Mouse (Mus musculus): ENCODE results near the gene Kxd1. TPM values are rescaled to one million over a fixed set of nuclear protein-coding genes. Genes with fewer than 3 reads are reported as not detected.
A peak's percentile ranks its signal among the peaks of the same experiment; 100 is the strongest.

Kxd1 gene
- polyA plus RNA-seq, 1 experiment from 2014 or later = 47.1 TPM

DNA sequence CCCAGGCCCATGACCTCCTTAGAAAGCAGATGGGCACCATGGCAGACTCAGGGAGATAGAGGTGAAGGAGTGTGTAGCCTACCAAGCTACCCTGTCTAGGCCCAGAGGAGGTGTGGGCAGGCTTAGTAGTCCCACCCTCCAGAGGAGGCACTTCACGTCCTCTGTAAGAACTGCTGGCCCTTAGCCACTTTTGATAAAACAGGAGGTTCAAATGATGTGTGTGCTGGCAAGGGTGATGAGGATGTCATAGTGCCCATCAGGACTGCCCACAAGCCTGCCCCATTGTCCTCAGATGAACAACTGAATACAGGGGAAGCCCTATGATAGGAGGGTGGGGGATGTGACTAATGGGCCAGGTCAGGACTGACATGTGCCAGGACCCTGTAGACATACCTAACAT, 25.1 kb upstream of the Kxd1 start:
- H3K4me3 ChIP-seq (ENCODE audit: low read depth, low read length) = no peak overlapping the region
- ATAC-seq (ENCODE audit: low FRiP score, low TSS enrichment) (0 out of 2 replicates have a peak, but pooled peaks have one; percentile 25), DNase-seq (ENCODE audit: low spot score) (no peak)
- H3K27ac ChIP-seq (replicated peaks) = no peak overlapping the region; the same call in 1 of the 2 replicates
- peaks cover 8% of the 10 kb centered on the region for H3K4me1 ChIP-seq (replicated peaks; ENCODE audit: control insufficient read depth, insufficient read depth)
- WGBS = 4% methylated on average over 1 of the region's 1 CpGs
- no peak for TF ChIP-seq CTCF (IDR thresholded peaks at IDR 0.05; ENCODE audit: low read depth)
- TF ChIP-seq EP300 (optimal IDR thresholded peaks at IDR 0.05) = no peak
- H3K36me3 ChIP-seq (ENCODE audit: control insufficient read depth, insufficient read depth, low read length) = peaks cover 2% of the 10 kb centered on the region; the same call in 1 of the 2 replicates
- H3K4me2 ChIP-seq (replicated peaks; ENCODE audit: low read depth) = no peak overlapping the region
- no peak overlapping the region for H3K9ac ChIP-seq (ENCODE audit: low read length)
- no peaks in the 10 kb centered on the region for H3K27me3 ChIP-seq (ENCODE audit: control insufficient read depth, insufficient read depth, low read length)
- no peaks in the 10 kb centered on the region for H3K9me3 ChIP-seq (ENCODE audit: control insufficient read depth, low read length)

DNA sequence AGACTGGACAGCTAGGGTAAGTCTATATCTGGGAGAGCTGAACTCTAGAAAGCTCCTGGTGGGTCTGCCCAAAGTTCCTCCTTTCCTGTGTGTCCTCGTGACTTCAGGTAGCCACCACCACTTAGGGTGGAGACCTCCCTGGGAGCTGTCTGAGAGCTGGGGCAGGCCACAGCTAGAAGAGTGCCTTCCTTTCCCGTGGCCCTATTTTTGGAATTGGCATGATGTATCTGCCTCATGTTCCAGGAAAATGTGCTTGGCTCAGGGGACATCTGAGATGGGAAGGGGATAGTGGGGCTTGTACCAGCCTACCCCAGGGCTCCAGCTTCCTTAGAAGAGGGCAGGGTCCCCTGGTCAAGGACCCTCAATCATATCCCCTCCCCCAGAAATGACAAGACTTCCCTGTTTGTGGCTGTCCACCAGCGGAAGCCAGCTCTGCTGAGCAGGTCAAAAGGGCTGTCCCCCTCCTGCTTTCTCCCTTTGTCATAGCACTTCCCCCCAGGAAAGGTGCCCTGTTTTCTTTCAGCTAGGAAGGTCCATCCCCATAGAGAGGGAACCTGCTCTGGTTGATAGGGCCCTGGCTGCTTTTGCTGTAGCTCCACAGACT, 23.9 kb upstream of the Kxd1 start:
- H3K4me3 ChIP-seq (ENCODE audit: low read depth, low read length) = no peak overlapping the region
- WGBS = 52% methylated on average over 3 of the region's 3 CpGs
- no peaks in the 10 kb centered on the region for H3K27me3 ChIP-seq (ENCODE audit: control insufficient read depth, insufficient read depth, low read length)
- no peak for ATAC-seq (ENCODE audit: low FRiP score, low TSS enrichment)
- no peak for TF ChIP-seq EP300 (optimal IDR thresholded peaks at IDR 0.05)
- TF ChIP-seq CTCF (IDR thresholded peaks at IDR 0.05; ENCODE audit: low read depth) = no peak
- 0 out of 2 replicates have a peak overlapping the region, but pooled peaks have one; percentile 40 for H3K27ac ChIP-seq (replicated peaks)
- no peaks in the 10 kb centered on the region; the same call in 1 of the 2 replicates for H3K36me3 ChIP-seq (ENCODE audit: control insufficient read depth, insufficient read depth, low read length)
- H3K9ac ChIP-seq (ENCODE audit: low read length) = no peak overlapping the region
- no peaks in the 10 kb centered on the region for H3K9me3 ChIP-seq (ENCODE audit: control insufficient read depth, low read length)
- DNase-seq (ENCODE audit: low spot score) = no peak
- H3K4me1 ChIP-seq (replicated peaks; ENCODE audit: control insufficient read depth, insufficient read depth) = peaks cover 8% of the 10 kb centered on the region
- no peak overlapping the region for H3K4me2 ChIP-seq (replicated peaks; ENCODE audit: low read depth)

DNA sequence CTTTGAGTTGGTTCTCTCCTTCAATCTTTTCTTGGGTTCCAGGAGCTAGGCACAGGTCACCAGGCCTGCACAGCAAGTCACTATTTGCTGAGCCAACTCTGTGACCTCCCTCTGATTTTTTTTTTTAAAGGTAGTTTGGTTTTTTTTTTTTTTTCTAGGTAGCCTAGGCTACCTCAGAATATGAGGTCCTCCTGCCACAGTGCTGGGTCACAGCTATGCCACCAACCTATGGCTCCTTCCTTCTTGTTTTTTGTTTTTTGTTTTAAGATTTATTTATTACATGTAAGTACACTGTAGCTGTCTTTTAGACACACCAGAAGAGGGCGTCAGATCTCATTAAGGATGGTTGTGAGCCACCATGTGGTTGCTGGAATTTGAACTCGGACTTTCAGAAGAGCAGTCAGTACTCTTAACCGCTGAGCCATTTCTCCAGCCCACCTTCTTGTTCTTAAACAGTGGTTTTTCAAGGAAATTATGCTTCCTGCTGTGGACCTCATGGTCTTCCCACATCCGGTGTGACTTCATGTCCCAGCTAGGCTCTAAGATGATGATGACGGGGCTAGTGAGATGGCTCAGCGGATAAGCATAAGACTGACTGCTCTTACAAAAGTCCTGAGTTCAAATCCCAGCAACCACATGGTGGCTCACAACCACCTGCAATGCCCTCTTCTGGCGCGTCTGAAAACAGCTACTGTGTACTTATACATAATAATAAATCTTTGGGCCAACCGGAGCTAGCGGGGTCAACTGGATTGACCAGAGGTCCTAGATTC, 21.8 kb upstream of the Kxd1 start:
- no peaks in the 10 kb centered on the region for H3K9me3 ChIP-seq (ENCODE audit: control insufficient read depth, low read length)
- H3K27me3 ChIP-seq (ENCODE audit: control insufficient read depth, insufficient read depth, low read length) = no peaks in the 10 kb centered on the region
- no peak for DNase-seq (ENCODE audit: low spot score)
- ATAC-seq (ENCODE audit: low FRiP score, low TSS enrichment) = no peak
- H3K4me2 ChIP-seq (replicated peaks; ENCODE audit: low read depth) = no peak overlapping the region
- no peak overlapping the region for H3K4me3 ChIP-seq (ENCODE audit: low read depth, low read length)
- peaks cover 8% of the 10 kb centered on the region for H3K4me1 ChIP-seq (replicated peaks; ENCODE audit: control insufficient read depth, insufficient read depth)
- H3K9ac ChIP-seq (ENCODE audit: low read length) = no peak overlapping the region
- WGBS = 89% methylated on average over 10 of the region's 10 CpGs
- no peaks in the 10 kb centered on the region; the same call in 1 of the 2 replicates for H3K36me3 ChIP-seq (ENCODE audit: control insufficient read depth, insufficient read depth, low read length)
- TF ChIP-seq EP300 (optimal IDR thresholded peaks at IDR 0.05) (no peak), CTCF (IDR thresholded peaks at IDR 0.05; ENCODE audit: low read depth) (peak; percentile 29; the same call in 1 of the 2 replicates)
- H3K27ac ChIP-seq (replicated peaks) = no peak overlapping the region

DNA sequence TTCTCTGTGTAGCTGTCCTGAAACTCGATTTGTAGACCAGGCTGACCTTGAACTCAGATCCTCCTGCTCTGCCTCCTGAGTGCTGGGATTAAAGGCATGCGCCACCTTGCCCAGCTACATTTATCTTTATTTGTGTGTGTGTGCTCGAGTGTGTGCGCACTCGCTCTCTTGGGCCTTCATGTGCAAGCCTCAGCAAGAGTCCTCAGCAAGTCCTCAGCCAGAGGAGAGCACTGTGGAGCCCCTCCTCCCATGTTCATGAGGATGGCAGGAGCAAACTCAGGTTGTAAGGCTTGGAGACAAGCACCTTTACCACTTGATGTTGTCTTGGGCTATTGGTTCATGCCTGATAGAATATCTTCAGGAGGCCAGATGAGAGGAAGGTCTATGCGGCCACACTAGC, 20.0 kb upstream of the Kxd1 start:
- Histone ChIP-seq H3K4me3 (ENCODE audit: low read depth, low read length) (no peak overlapping the region), H3K4me2 (replicated peaks; ENCODE audit: low read depth) (no peak overlapping the region), H3K27ac (replicated peaks) (no peak overlapping the region), H3K9ac (ENCODE audit: low read length) (no peak overlapping the region), H3K9me3 (ENCODE audit: control insufficient read depth, low read length) (no peaks in the 10 kb centered on the region), H3K36me3 (ENCODE audit: control insufficient read depth, insufficient read depth, low read length) (no peaks in the 10 kb centered on the region; the same call in 1 of the 2 replicates), H3K4me1 (replicated peaks; ENCODE audit: control insufficient read depth, insufficient read depth) (0 out of 2 replicates have a peak, but pooled peaks cover 2% of the 10 kb centered on the region), H3K27me3 (ENCODE audit: control insufficient read depth, insufficient read depth, low read length) (no peaks in the 10 kb centered on the region)
- TF ChIP-seq EP300 (optimal IDR thresholded peaks at IDR 0.05) = no peak
- no peak for TF ChIP-seq CTCF (IDR thresholded peaks at IDR 0.05; ENCODE audit: low read depth)
- no peak for ATAC-seq (ENCODE audit: low FRiP score, low TSS enrichment)
- 80% methylated on average over 6 of the region's 6 CpGs for WGBS
- no peak for DNase-seq (ENCODE audit: low spot score)

DNA sequence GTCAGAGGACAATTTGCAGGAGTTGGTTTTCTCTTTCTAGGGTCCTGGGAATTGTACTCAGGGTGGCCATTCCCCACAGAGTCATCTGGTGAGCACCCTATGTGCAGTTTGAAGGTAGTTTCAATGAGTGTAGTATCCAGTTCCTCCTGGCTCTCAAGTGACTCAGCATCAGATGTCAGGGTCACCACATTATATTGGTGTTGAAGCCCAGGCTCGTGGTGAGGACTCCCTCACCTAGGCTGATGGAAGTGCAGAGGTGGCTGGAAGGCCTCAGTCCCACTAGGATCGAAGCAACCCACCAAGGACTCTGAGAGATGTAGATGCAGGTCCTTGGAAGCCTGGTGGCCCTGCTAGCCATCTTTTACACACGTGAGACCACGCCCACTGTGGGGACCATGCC, 18.7 kb upstream of the Kxd1 start:
- Histone ChIP-seq H3K4me1 (replicated peaks; ENCODE audit: control insufficient read depth, insufficient read depth) (no peaks in the 10 kb centered on the region), H3K4me3 (ENCODE audit: low read depth, low read length) (no peak overlapping the region), H3K27me3 (ENCODE audit: control insufficient read depth, insufficient read depth, low read length) (no peaks in the 10 kb centered on the region), H3K36me3 (ENCODE audit: control insufficient read depth, insufficient read depth, low read length) (no peaks in the 10 kb centered on the region; the same call in 1 of the 2 replicates), H3K27ac (replicated peaks) (no peak overlapping the region), H3K4me2 (replicated peaks; ENCODE audit: low read depth) (no peak overlapping the region), H3K9me3 (ENCODE audit: control insufficient read depth, low read length) (no peaks in the 10 kb centered on the region), H3K9ac (ENCODE audit: low read length) (no peak overlapping the region)
- no peak for ATAC-seq (ENCODE audit: low FRiP score, low TSS enrichment)
- no peak for TF ChIP-seq CTCF (IDR thresholded peaks at IDR 0.05; ENCODE audit: low read depth)
- TF ChIP-seq EP300 (optimal IDR thresholded peaks at IDR 0.05) = no peak
- no peak for DNase-seq (ENCODE audit: low spot score)
- 77% methylated on average over 4 of the region's 4 CpGs for WGBS
